Mouse (Mus musculus) cerebellum, adult 2 months (tissue): ENCODE measurements at regions not wholly inside any gene's neighbourhood (a gene's known extent, or its start where the extent isn't known, plus 50 kb on each side); places are given as distances from the start of the nearest gene placed in this dataset.

Experiments used
- CTCF ChIP-seq: fragments of 200-500 bp; IDR thresholded peaks from 2 replicates; pipeline ENCODE4 v1.5.1; 2011; ENCODE audit warnings: low read depth, mild to moderate bottlenecking, control low read depth, low read length, moderate library complexity, borderline replicate concordance; ENCODE audit not compliant: insufficient read depth
- POLR2A ChIP-seq: fragments of 200-500 bp; IDR thresholded peaks from 2 replicates; pipeline ENCODE4 v1.6.1; 2011; ENCODE audit warnings: low read length, control low read depth, borderline replicate concordance; ENCODE audit not compliant: insufficient read depth

DNA sequence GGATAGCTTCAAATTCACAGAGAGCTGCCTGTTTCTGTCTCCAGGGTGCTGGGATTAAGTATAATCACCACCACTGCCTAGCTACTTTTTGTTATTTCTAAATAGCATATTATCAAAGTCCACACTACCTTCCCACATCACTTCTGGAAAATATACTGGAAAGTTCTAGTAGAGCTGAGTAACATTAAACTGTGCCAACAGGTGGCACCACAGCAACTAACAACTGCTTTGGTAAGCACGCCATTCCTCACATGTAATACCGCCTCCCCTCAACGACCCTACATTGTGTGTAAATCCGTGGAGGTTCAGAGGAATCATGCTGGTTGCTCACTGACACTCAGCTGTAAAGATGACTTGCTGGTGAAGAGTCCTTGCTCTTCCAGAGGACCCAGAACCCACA lies 259.1 kb downstream of the Mex3b start:
- TF ChIP-seq CTCF (no peak), POLR2A (no peak)
